Mouse (Mus musculus) testis, postnatal 14 days (tissue): ENCODE measurements around the gene Cyb561.
A peak's percentile ranks its signal among the peaks of the same experiment; 100 is the strongest.

Source experiments
- DNase-seq: peaks from one replicate; pipeline ENCODE4 v3.0.0; 2021; ENCODE audit warnings: low spot score

Gene Cyb561

GRCm38 (mm10) chr11:105952111-105952510 lies 1.0 kb downstream of the Cyb561 start:
- DNase-seq, result no peak

- DNase-seq, result no peak
These were observed 1.5 kb downstream of the Cyb561 start for GRCm38 (mm10) chr11:105951601-105952044.

- no peak for DNase-seq
These were observed 2.6 kb downstream of the Cyb561 start for GRCm38 (mm10) chr11:105950519-105950918.

DNA sequence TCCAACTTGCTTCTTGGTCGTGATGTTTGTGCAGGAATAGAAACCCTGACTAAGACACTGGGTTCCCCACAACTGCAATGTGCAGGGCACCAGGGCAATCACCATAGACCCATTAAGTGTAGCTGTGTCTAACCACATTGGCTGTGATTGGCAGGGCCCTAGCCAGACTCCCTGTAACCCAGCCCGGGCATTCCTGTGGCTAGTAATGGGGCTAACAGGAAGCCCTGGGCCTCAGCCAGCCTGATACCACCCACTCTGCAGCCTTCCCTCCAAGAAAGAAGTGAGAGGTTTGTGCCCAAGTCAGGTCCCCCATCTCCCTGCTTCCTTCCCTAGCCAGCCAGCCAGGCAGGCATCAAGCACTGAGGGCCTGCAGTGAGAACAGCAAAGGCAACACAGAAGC lies 4.9 kb downstream of the Cyb561 start:
- no peak for DNase-seq

DNA sequence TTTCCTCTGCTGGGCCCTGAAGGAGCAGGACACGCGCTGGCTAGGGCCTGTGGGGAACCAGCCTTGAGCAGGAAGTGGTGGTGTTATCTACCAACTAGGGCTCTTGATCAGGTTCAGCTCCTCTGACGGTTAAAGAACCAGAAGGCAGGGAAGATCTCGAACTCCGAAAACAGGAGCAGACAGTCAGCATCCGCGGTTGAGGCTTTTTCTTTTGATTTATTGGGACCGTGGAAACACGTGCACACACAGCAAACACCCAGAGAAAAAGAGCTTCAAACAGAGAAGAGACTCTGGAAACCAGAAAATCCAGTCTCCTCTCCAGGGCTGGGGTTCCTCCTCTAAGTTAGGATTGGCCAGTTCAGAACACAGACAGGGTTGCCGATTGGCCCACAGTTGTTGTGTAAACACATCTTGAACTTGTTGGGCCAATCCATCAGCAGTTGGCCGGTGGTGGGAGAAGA lies 6.4 kb downstream of the Cyb561 start:
- no peak for DNase-seq

DNA sequence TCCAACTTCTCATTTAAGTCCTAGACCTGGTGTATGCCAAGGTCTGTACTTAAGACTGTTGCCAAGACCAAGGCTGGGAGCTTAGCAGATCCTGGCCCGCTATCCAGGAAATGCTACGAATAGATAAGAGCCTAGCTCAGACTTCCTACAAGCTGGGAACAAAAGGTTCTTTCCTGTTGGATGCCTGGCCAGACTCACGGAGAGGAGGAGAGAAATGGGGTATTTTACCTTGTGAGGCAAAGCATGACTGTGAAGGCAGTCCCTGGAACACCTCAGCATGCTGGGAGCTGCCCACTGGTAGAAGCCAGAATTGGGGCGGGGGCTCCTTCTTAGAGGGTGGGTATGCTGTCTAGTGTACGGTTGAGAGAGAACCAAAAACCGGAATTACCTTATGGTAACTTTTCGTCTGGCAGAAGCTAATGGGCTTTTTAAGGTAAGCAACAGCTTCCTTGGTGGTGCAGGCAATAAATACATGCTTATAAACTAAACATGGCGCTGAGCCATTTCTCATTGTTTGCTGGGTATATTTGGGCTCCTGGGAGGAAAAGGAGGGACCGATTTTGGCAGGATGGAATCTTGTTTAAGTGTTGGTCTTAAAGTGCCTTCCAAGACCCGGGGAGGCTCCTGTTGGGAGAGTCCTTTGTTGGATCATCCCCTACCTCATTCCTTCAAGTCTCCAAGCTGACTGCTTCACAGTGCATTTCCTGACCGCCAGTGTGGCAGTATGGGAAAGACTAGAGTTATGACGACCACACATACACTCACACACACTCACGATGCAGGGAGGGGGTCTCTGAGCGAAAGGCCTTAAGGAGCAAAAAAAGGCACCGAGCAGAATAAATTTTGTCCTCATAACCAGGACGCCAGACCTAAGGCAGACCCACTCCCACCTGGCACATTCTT lies 8.1 kb downstream of the Cyb561 start:
- peak; percentile 75 for DNase-seq

DNA sequence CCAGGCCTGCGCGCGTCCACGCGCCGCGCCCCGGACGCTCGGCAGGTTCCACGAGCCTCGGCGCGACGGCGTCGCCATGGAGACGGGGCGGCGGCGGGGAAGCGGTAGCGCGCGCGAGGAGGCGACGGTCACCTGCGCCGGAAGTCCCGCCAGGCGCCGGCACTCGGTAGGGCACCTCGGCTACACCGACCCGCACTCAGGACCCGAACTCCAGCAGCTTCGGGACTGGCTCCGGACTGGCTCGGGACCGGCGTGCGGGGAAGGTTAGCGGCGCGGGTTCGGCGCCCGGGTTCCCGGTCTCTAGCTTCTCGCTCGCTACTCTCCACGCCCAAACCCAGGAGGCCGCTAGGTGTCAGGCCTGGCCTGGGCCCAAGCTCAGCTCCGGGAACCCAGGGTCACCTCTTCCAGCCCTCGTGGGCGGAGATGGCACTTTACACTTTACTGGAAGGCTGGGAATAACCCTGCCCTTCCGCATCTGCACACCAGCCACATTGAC lies 9.0 kb downstream of the Cyb561 start:
- peak; percentile 82 for DNase-seq

GRCm38 (mm10) chr11:105943133-105944102 lies 9.7 kb downstream of the Cyb561 start:
- peak; percentile 76 for DNase-seq

- no peak for DNase-seq
These were observed 11.2 kb downstream of the Cyb561 start for GRCm38 (mm10) chr11:105941973-105942372.

GRCm38 (mm10) chr11:105938771-105939170 lies 14.4 kb downstream of the Cyb561 start:
- DNase-seq, result no peak

DNA sequence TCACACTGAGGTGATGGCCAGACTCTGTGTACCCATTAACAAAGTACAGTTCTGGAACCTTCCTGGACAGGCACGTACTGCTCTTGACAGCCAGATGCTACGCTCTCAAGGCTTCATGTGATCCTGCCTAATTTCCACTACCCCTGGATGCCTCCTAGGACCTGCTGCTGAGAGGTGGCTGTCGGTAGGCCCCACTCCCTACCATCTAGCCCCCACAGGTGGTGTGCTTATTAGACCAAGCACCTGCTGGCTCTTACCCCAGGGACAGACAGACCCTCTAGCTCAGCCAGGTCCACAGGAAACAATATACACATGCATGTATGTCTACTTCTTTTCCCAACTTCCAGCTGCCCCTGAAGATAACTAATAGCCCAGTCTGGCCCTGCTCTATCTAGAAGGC lies 16.2 kb downstream of the Cyb561 start:
- no peak for DNase-seq

GRCm38 (mm10) chr11:105936200-105936599 lies 16.9 kb downstream of the Cyb561 start:
- peak; percentile 87 for DNase-seq

- no peak for DNase-seq
These were observed 17.6 kb downstream of the Cyb561 start for GRCm38 (mm10) chr11:105935496-105935895.

DNA sequence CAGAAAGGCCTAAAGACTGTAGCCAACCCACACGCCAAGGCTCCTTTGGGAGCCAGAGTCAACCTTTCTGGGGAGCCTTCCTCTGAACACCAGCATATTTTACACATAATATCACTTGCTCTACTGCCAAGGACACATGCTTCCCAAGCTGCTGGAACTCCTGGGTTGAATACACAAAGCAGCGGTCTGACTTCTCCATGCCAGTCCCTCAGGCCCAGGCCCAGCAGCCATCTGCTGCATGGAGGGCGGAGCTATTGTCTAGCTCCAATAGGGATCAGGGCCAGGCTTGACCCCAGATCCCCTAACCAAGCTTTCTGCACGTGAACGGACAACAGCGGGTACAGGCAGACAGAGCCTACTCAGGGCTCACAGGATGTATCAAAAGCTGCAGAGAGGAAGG lies 18.3 kb downstream of the Cyb561 start:
- peak; percentile 68 for DNase-seq

GRCm38 (mm10) chr11:105934303-105934711 lies 18.8 kb downstream of the Cyb561 start:
- DNase-seq, result no peak

DNA sequence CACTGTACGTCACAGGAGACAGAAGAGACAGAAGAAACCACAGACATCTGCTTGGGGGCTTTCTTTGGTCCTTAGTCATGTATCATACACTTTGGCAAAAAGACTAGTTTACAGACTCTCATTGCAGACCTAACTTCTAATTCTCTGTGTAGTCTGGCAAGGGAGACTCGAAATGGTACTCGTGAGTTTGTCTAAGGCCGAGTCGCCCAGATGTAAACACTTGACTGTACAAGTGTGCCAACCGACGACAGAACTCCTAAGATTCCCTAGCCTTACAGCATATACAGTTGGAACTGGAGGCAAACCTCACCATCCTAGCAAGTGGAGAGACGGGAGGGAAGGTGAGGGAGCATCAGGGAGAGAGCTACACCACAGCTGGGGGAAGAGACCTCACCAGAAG lies 19.4 kb downstream of the Cyb561 start:
- DNase-seq, result no peak

DNA sequence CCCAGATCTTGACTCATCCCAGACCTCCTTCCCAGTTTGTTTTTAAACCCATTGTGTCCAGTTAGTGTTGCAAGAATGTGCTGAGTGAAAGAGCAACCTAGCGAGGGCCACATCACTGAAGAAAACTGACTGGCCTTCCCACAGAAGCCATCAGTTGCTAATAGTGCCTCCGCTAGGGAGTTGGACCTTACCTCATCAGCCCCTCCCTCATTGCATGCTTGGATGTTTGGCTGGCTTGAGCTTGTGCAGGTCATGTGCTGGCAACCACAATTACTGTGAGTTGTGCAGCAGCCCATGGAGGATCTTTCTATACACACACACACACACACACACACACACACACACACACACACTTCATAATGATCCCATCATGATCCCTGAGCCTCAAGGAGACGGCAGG lies 21.8 kb downstream of the Cyb561 start:
- no peak for DNase-seq

- no peak for DNase-seq
These were observed 25.0 kb downstream of the Cyb561 start for GRCm38 (mm10) chr11:105928171-105928570.

GRCm38 (mm10) chr11:105927065-105928030 lies 25.8 kb downstream of the Cyb561 start:
- DNase-seq, result peak; percentile 49

GRCm38 (mm10) chr11:105922769-105923663 lies 30.1 kb downstream of the Cyb561 start:
- DNase-seq, result no peak
